8 mouse cellular contexts compared by ENCODE assay signal in genomic region chr1:171477758-171478545, GRCm38 (mm10). TPM values are rescaled to one million over a fixed set of nuclear protein-coding genes. Genes with fewer than 3 reads are reported as not detected.
A peak's percentile ranks its signal among the peaks of the same experiment; 100 is the strongest.
DNase-seq lines count a peak whose midpoint lies in the region; ATAC-seq and TF ChIP-seq lines count a peak whose summit lies in the region.

No protein-coding gene starts in this region.

- H3K9ac ChIP-seq in heart, embryonic 15.5 days, result peak overlapping the region; percentile 26; the same call in 1 of the 2 replicates
- no peak overlapping the region for H3K9ac ChIP-seq in liver, postnatal 0 days (replicated peaks)
- no peak overlapping the region for H3K9ac ChIP-seq in neural tube, embryonic 15.5 days (replicated peaks)

- peak overlapping the region; percentile 51 for H3K4me2 ChIP-seq in heart, embryonic 15.5 days
- peak overlapping the region; percentile 38 for H3K4me2 ChIP-seq in liver, postnatal 0 days (ENCODE audit: low read depth, low read length)
- H3K4me2 ChIP-seq in neural tube, embryonic 15.5 days, result peak overlapping the region; percentile 39

- no peak for TF ChIP-seq EP300 in liver, postnatal 0 days (IDR thresholded peaks at IDR 0.05; ENCODE audit: low read depth)

- H3K36me3 ChIP-seq in heart, embryonic 15.5 days, result no peaks in the 10 kb centered on the region
- no peaks in the 10 kb centered on the region for H3K36me3 ChIP-seq in liver, postnatal 0 days (replicated peaks; ENCODE audit: insufficient read depth, low read length)
- H3K36me3 ChIP-seq in neural tube, embryonic 15.5 days, result no peaks in the 10 kb centered on the region

- H3K9me3 ChIP-seq in heart, embryonic 15.5 days (replicated peaks), result peaks cover 7% of the 10 kb centered on the region; the same call in 1 of the 2 replicates
- H3K9me3 ChIP-seq in liver, postnatal 0 days (ENCODE audit: low read length), result peaks cover 2% of the 10 kb centered on the region
- H3K9me3 ChIP-seq in neural tube, embryonic 15.5 days (replicated peaks), result peaks cover 3% of the 10 kb centered on the region; the same call in 1 of the 2 replicates

- H3K4me1 ChIP-seq in heart, embryonic 15.5 days (replicated peaks), result no peaks in the 10 kb centered on the region
- no peaks in the 10 kb centered on the region for H3K4me1 ChIP-seq in cortical plate, adult 2 months (ENCODE audit: control insufficient read depth, insufficient read depth, low read length)
- no peaks in the 10 kb centered on the region for H3K4me1 ChIP-seq in liver, postnatal 0 days (ENCODE audit: insufficient read depth)
- H3K4me1 ChIP-seq in neural tube, embryonic 15.5 days, result no peaks in the 10 kb centered on the region

- WGBS in heart, embryonic 15.5 days, result 55% methylated on average over 27 of the region's 27 CpGs
- 54% methylated on average over 27 of the region's 27 CpGs for WGBS in liver, postnatal 0 days (ENCODE audit: insufficient replicate concordance)
- WGBS in neural tube, embryonic 15.5 days, result 65% methylated on average over 27 of the region's 27 CpGs

- no peak for TF ChIP-seq CTCF in cortical plate, adult 2 months (IDR thresholded peaks at IDR 0.05; ENCODE audit: extremely low read depth, insufficient read depth, low read length)
- no peak for TF ChIP-seq CTCF in liver, postnatal 0 days (IDR thresholded peaks at IDR 0.05; ENCODE audit: low read depth)

- 0 out of 2 replicates have a peak overlapping the region, but pooled peaks have one; percentile 34 for H3K27ac ChIP-seq in heart, embryonic 15.5 days
- no peak overlapping the region for H3K27ac ChIP-seq in cortical plate, adult 2 months (ENCODE audit: insufficient read depth, low read length)
- H3K27ac ChIP-seq in liver, postnatal 0 days (ENCODE audit: low read depth), result peak overlapping the region; percentile 46; the same call in 1 of the 2 replicates
- H3K27ac ChIP-seq in neural tube, embryonic 15.5 days (replicated peaks), result no peak overlapping the region

- TF ChIP-seq POLR2A in cortical plate, adult 2 months (IDR thresholded peaks at IDR 0.05; ENCODE audit: extremely low read depth, insufficient read depth, low read length), result no peak

- DNase-seq in heart, postnatal 36 days, result no peak
- peak; percentile 47 for DNase-seq in liver, postnatal 0 days
- DNase-seq in ovary, adult 18-20 months (ENCODE audit: low spot score), result no peak
- no peak for DNase-seq in frontal cortex, postnatal 25 days (ENCODE audit: low spot score in 2 of 2)

- H3K4me3 ChIP-seq in heart, embryonic 15.5 days, result peak overlapping the region; percentile 38
- H3K4me3 ChIP-seq in cortical plate, adult 2 months (ENCODE audit: insufficient read depth, low read length), result peak overlapping the region; percentile 15; the same call in 1 of the 2 replicates
- H3K4me3 ChIP-seq in liver, postnatal 0 days (ENCODE audit: low read depth, low read length), result peak overlapping the region; percentile 16; the same call in 1 of the 2 replicates
- H3K4me3 ChIP-seq in neural tube, embryonic 15.5 days (replicated peaks), result peak overlapping the region; percentile 24

- no peak for ATAC-seq in heart, embryonic 15.5 days (replicated peaks; ENCODE audit: insufficient number of reproducible peaks, insufficient read depth, low FRiP score, low read depth)
- ATAC-seq in inflammation-experienced regulatory T-cells, adult 6 months, result peak; percentile 77
- peak; percentile 62 for ATAC-seq in liver, postnatal 0 days
- peak; percentile 63; the same call in 1 of the 2 replicates for ATAC-seq in neural tube, embryonic 15.5 days (ENCODE audit: low FRiP score)

- no peaks in the 10 kb centered on the region for H3K27me3 ChIP-seq in heart, embryonic 15.5 days
- H3K27me3 ChIP-seq in liver, postnatal 0 days (ENCODE audit: insufficient read depth, low read length), result no peaks in the 10 kb centered on the region
- H3K27me3 ChIP-seq in neural tube, embryonic 15.5 days (replicated peaks), result no peaks in the 10 kb centered on the region

- intact Hi-C loops in heart, postnatal 36 days (cut with DNase I), result loop anchor here (2.0 to 10.0 kb wide), 3 partner anchors 67 to 363 kb away; partner anchors contain the start of genes Cfap126 and Usf1

RNA-seq across cellular contexts. Expression of gene Alyref2, which starts 25.3 kb away (rescaled TPM):
- 15.4 and 17.4 TPM in 2 replicates for polyA plus RNA-seq in heart, embryonic 15.5 days (2015; fragmentation: Nextera tagmentation; extraction: Ambion mirVana)
- total RNA-seq in heart, postnatal 36 days (2021), result 1 to 10 TPM; 2.1 to 3.3 TPM
- polyA plus RNA-seq in cortical plate, adult 2 months (2012; rRNA removed), result 5.4 and 7.9 TPM in 2 replicates
- polyA plus RNA-seq in inflammation-experienced regulatory T-cells, adult 6 months (2017; shearing (Covaris generic)), result 10 to 100 TPM in 2 of 3 experiments, 1 to 10 TPM in 1; 8.9 to 13.0 (median 10.3) TPM
- 8.4 and 8.9 TPM in 2 replicates for polyA plus RNA-seq in liver, postnatal 0 days (2015; fragmentation: Nextera tagmentation; extraction: Ambion mirVana)
- 30.6 and 34.7 TPM in 2 replicates for polyA plus RNA-seq in neural tube, embryonic 15.5 days (2015; fragmentation: Nextera tagmentation; extraction: Ambion mirVana)

RNA-seq across cellular contexts. Expression of gene F11r, which starts 40.6 kb away (rescaled TPM):
- 63.5 and 66.2 TPM in 2 replicates for polyA plus RNA-seq in heart, embryonic 15.5 days (2015; fragmentation: Nextera tagmentation; extraction: Ambion mirVana)
- 10 to 100 TPM; 38.7 to 43.2 TPM for total RNA-seq in heart, postnatal 36 days (2021)
- 8.0 and 9.0 TPM in 2 replicates for polyA plus RNA-seq in cortical plate, adult 2 months (2012; rRNA removed)
- 1 to 10 TPM in 1 of 3 experiments, under 1 TPM in 2; 0.32 to 1.0 (median 0.55) TPM for polyA plus RNA-seq in inflammation-experienced regulatory T-cells, adult 6 months (2017; shearing (Covaris generic))
- 57.9 and 61.7 TPM in 2 replicates for polyA plus RNA-seq in liver, postnatal 0 days (2015; fragmentation: Nextera tagmentation; extraction: Ambion mirVana)
- 11.8 and 27.5 TPM in 2 replicates for polyA plus RNA-seq in neural tube, embryonic 15.5 days (2015; fragmentation: Nextera tagmentation; extraction: Ambion mirVana)

RNA-seq across cellular contexts. Expression of gene Itln1, which starts 57.1 kb away (rescaled TPM):
- not detected in 2 replicates for polyA plus RNA-seq in heart, embryonic 15.5 days (2015; fragmentation: Nextera tagmentation; extraction: Ambion mirVana)
- not detected for total RNA-seq in heart, postnatal 36 days (2021)
- polyA plus RNA-seq in cortical plate, adult 2 months (2012; rRNA removed), result not detected in 2 replicates
- polyA plus RNA-seq in inflammation-experienced regulatory T-cells, adult 6 months (2017; shearing (Covaris generic)), result not detected
- polyA plus RNA-seq in liver, postnatal 0 days (2015; fragmentation: Nextera tagmentation; extraction: Ambion mirVana), result not detected in 2 replicates
- polyA plus RNA-seq in neural tube, embryonic 15.5 days (2015; fragmentation: Nextera tagmentation; extraction: Ambion mirVana), result not detected in 2 replicates

RNA-seq across cellular contexts. Expression of gene Tstd1, which starts 59.3 kb away (rescaled TPM):
- polyA plus RNA-seq in heart, embryonic 15.5 days (2015; fragmentation: Nextera tagmentation; extraction: Ambion mirVana), result 2.7 and 3.1 TPM in 2 replicates
- total RNA-seq in heart, postnatal 36 days (2021), result 1 to 10 TPM; 1.2 to 1.6 TPM
- 2.1 TPM in 2 replicates for polyA plus RNA-seq in cortical plate, adult 2 months (2012; rRNA removed)
- 10 to 100 TPM in 2 of 3 experiments, 1 to 10 TPM in 1; 9.8 to 17.9 (median 12.6) TPM for polyA plus RNA-seq in inflammation-experienced regulatory T-cells, adult 6 months (2017; shearing (Covaris generic))
- 36.5 and 37.8 TPM in 2 replicates for polyA plus RNA-seq in liver, postnatal 0 days (2015; fragmentation: Nextera tagmentation; extraction: Ambion mirVana)
- polyA plus RNA-seq in neural tube, embryonic 15.5 days (2015; fragmentation: Nextera tagmentation; extraction: Ambion mirVana), result 4.9 and 6.2 TPM in 2 replicates

Comparison
In these comparisons a context has a peak if more than half of its experiments do, and no peak if none do; other contexts are left out.
1. H3K27ac ChIP-seq: peak in heart, embryonic 15.5 days (single experiment) and liver, postnatal 0 days (single experiment); none in cortical plate, adult 2 months (single experiment) and neural tube, embryonic 15.5 days (single experiment).
2. Peak in every context shown above with its lines, with median percentiles within 50 percentile points of each other: H3K4me2 ChIP-seq and H3K4me3 ChIP-seq.